Mouse (Mus musculus) cerebellum, postnatal 14 days (tissue): ENCODE measurements around the gene Scd1.
A peak's percentile ranks its signal among the peaks of the same experiment; 100 is the strongest.

Experiments used
- DNase-seq, 2 experiments: peaks; one replicate each; pipeline ENCODE4 v3.0.0; 2021; ENCODE audit warnings: mixed read lengths in 2 of 2

Scd1 gene

GRCm38 (mm10) chr19:44407341-44408222 lies at the start of gene Scd1:
Scd1 (minus strand) TSS chr19:44407879.
- DNase-seq: peak; percentile 86 to 87

GRCm38 (mm10) chr19:44455356-44455755 lies 47.7 kb upstream of the Scd1 start:
- DNase-seq: no peak

GRCm38 (mm10) chr19:44454862-44455261 lies 47.2 kb upstream of the Scd1 start:
- no peak for DNase-seq

DNA sequence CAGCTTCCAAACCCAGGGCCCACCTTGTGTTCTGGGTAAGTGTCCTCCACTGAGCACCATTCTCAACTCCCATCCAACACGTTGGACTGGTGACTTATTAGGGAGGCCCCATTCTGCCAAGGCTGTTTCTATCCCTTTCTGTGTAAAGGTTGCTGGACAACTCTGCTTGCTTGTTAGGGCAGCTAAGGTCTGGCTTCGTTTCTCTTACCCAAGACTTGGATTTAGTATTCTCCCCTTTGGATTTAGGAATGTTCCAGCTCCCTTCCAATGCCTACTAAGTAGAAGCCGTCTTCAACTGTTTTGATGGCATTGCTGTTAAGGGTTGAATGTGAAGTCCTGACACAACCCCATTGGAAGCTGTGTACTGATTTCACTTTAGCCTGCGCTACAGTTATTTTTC lies 40.2 kb upstream of the Scd1 start:
- DNase-seq: no peak

GRCm38 (mm10) chr19:44445755-44446154 lies 38.1 kb upstream of the Scd1 start:
- no peak for DNase-seq

DNA sequence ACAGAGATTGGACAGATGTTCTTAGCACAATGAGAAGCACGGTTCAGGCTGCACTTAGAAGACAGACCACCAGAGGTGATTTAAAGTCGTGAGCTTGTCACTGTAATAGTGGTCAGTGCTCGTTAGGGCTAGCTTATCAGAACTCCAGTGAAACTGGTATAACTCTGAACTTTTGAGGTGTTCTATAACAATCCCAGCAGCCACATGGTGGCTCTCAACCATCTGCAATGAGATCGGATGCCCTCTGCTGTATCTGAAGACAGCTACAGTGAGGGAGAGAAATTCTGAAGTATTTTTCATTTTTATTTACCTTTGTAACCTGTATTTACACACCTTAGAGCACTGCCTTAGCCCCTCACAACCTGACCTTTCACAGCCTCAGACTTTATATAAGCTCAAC lies 31.6 kb upstream of the Scd1 start:
- no peak for DNase-seq

DNA sequence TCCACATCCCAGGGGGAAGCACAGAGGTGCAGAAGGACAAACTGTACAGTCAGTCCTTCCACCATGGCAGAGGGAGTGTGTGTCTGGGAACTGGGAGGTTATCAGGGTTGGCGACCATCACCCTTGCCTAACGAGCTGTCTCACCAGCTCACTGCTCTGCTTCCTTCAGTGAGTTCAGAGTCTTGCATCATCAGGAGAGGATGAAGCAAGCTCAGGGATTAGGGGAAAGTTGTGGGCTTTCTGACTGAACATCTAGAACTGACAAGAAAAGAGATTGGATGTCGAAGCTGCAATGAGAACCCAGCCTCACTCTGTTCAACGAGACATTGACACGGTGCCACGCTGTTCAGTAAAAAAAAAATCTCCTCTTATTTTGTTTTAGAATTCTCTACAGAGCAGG lies 30.3 kb upstream of the Scd1 start:
- DNase-seq: no peak

DNA sequence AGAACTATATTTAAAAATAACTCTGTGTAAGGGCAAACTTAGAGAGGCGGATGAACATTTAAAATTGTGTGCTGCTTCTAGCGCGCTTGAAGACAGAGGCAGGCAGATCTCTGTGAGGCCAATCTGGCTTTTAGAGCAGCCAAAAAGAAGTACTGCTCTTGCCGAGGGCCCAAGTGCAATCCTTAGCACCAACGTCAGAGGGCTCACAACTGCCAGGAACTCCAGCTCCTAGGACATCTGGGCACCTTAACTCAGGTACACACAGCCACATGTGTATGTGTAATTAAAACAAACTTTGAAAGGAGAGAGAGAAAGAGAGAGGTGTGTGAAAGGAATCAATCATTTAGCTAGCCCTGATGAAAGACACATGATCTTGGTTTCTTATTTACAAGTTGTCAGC lies 24.4 kb upstream of the Scd1 start:
- no peak for DNase-seq

GRCm38 (mm10) chr19:44427721-44428120 lies 20.0 kb upstream of the Scd1 start:
- DNase-seq: no peak

DNA sequence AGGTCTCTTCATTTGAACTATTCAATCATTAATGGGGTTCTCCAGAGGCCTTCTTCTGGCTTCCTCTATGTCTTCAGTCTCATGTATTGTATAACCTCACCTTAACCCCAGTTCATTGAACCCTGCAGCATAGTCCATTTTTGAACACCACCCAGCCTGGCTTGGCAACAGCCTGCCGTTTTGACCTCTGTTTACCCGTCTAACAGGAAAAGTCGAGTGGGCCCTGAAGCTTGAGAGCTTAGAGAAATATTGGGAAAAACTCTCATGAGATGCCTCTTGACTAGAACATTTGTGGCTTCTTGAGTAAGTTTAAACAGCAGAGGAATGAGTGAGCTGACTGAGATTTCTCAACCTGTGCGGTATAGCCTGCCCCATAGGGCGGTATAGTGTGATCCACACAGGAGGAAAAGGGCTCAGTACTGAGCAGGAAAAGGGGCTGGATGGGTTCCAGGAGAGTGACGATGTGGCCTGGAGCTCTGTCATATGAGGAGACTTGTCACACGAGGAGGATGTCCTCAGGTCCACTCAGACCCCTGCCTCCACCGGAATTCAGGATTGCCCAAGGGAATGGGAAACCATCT lies 14.5 kb upstream of the Scd1 start:
- DNase-seq: peak in 1 of 2 experiments; percentile 39

GRCm38 (mm10) chr19:44419530-44419929 lies 11.9 kb upstream of the Scd1 start:
- no peak for DNase-seq

DNA sequence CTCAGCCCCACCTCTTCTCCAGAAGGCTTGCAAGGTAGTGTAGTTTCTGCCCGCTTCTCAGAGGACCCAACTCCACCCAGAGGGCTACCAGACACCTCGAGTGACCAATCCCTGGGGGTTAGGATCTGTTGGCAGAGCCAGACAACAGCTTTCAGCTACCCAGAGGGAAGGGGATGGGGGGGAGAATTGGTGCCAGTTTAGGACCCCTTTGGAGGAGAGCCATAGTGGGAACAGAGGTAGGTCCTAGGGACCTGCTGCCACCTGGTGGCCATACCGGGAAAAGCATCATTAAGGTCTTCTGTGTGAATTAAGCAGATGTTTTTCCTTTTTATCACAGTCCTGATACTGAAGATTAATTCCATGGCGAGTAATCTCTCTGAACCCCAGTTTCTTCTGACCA lies 11.3 kb upstream of the Scd1 start:
- peak; percentile 83 to 85 for DNase-seq

DNA sequence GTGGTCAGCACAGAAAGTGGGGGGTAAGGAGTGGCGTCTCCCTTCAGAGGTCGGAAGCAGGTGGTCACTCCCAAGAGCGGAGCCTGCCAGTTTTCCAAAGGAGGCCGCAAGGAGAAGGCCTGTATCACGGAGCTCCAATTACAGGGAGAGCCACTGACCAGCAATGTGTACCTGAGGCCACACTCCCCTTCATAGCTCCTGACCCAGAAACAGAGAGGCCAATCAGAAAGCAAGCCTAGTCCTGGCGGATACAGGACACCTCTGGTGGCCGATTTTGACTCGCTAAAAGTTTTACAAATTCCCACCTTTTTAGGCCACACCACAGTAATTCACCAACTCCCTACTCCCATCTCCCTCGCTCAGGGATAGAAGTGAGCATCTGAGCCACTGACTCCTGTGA lies 10.9 kb upstream of the Scd1 start:
- no peak for DNase-seq

- peak in 1 of 2 experiments; percentile 15 for DNase-seq
Observed at GRCm38 (mm10) chr19:44418061-44418460, 10.4 kb upstream of the Scd1 start.

DNA sequence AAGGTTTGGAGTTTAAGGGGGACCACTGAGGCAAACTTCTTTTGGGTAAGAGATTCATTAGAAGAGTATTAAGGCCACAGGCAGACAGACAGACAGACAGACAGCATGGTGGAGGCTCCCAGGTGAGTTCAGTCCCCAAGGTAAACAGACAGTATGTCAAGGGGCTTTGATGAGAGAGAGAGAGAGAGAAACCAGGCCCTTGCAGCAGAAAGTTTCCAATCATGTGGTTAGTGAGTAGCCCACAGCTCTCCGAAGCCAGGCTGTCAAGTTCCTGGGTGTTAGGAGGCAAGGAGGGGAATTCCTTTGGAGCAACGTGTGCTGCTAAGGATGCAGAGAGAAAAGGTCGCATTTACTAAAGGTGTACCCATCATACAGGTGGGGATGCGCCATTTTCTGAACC lies 9.8 kb upstream of the Scd1 start:
- DNase-seq: no peak

GRCm38 (mm10) chr19:44416240-44416639 lies 8.6 kb upstream of the Scd1 start:
- no peak for DNase-seq

DNA sequence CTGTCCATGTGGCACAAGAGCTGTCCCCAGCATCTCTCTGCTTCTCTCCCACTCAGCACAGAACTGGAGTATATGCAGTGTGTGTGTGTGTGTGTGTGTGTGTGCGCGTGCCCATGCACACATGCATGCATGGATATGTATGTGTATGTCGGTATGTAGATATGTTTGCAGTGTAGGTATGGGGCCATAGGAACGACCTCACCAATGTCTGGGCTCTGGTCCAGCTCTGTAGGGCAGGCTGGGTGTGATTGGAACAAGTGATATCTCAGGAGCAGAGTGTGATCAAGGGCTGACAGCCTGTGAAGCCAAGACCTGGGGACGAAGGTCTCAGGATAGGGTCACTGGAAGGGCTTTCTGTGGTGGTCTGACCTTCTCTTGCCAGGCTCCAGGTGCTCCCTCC lies 7.8 kb upstream of the Scd1 start:
- DNase-seq: no peak

DNA sequence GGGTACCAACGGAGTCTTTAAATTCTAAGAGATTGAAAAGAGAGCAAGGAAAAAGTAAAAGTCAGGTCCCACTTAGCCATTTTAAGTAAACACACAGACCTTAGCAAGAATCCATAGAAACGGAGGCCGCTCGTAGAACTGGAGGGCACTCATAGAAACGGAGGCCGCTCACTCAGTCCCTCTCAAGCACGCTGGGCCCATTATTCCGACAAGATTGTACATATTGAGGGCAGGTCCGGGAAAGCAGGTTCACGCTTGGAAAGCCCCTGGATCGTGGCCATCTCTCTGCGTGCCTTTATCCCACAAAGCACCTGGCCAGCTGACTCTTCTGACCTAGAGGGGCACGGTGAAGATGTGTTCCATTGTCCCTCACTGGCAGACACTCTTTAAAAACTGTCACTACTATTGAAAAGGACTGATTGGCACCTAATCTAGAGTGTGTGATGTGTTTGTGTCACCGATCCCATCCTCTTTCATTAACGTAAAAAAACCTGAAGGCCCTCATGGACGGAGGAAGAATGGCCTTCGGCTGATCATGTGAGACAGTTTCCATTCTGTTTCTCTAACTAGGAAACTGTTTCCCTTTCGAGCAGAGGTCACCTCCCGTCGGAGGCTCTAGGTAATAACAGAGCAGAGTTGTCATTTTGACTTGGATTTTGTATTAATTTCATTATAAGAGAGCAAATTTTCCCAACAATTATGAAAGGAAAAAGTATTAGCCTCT lies 2.8 kb upstream of the Scd1 start:
- no peak for DNase-seq

DNA sequence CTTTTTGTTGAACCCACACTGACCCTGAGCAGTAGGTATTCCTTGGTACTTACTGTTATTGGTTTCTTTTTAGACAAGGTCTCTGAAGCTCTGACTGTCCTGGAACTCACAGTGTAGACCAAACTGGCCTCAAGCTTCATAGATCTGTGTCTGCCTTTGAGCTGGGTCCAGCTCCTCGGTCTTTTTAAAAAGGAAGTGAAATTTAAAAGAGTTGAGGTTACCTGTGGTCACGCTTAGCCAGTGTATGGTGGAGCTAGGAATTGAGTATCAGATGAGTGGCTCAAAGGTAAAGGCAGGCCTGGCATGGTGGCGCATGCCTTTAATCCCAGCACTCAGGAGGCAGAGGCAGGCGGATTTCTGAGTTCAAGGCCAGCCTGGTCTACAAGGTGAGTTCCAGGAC lies 916 bp upstream of the Scd1 start:
- no peak for DNase-seq

GRCm38 (mm10) chr19:44408223-44408545 lies 505 bp upstream of the Scd1 start:
- DNase-seq: peak; percentile 56 to 62

DNA sequence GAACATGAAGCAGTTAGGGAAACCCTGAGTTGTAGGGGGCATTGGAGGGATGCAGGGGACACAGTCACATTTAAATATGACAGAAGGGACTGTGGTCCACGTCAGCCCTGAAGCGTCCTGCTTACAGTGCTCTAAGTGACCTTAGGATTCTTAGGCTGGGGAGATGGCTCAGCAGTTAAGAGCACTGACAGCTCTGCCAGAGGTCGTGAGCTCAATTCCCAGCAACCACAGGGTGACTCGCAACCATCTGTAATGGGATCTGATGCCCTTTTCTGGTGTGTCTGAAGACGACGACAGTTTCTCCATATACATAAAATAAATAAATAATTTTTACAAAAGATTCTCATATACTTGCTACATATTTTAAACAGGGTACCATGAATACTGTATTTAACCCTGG lies 4.1 kb downstream of the Scd1 start:
- DNase-seq: no peak

GRCm38 (mm10) chr19:44400484-44401197 lies 7.0 kb downstream of the Scd1 start:
- peak; percentile 83 to 90 for DNase-seq

DNA sequence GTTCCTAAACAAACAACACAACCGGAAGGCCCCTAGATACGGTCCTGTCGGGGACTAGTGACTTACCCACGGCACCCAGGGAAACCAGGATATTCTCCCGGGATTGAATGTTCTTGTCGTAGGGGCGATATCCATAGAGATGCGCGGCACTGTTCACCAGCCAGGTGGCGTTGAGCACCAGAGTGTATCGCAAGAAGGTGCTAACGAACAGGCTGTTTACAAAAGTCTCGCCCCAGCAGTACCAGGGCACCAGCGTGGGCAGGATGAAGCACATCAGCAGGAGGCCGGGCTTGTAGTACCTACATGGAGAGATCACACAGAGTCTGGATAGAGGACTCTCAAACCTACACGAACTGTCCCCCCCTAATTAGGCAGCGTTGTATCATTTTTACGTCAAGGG lies 7.6 kb downstream of the Scd1 start:
- DNase-seq: peak; percentile 56 to 72
